Mouse (Mus musculus) kidney, adult 11 months (tissue): ENCODE results near the gene Nosip.
A peak's percentile ranks its signal among the peaks of the same experiment; 100 is the strongest.

Source experiments
- DNase-seq: peaks from one replicate; pipeline ENCODE4 v3.0.0; 2022

Gene Nosip

DNA sequence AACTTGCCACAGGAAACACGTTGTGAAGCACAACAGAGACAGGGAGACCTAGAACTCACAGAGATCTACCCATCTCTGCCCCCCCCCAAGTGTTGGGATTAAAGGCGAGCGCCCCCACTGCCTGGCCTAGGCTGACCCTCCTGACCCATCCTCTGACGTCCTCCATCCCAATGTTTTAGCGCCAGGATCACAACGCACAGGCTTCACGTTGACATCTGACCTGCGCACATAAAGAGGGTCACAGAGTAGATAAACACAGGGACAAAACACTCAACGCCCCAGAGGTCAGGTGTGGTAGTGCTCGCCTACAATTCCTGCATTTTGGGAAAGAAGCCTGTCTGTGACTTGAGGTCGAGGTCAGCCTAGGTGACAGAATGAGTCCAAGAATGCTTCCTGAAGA lies 25.5 kb upstream of the Nosip start:
- DNase-seq = no peak

DNA sequence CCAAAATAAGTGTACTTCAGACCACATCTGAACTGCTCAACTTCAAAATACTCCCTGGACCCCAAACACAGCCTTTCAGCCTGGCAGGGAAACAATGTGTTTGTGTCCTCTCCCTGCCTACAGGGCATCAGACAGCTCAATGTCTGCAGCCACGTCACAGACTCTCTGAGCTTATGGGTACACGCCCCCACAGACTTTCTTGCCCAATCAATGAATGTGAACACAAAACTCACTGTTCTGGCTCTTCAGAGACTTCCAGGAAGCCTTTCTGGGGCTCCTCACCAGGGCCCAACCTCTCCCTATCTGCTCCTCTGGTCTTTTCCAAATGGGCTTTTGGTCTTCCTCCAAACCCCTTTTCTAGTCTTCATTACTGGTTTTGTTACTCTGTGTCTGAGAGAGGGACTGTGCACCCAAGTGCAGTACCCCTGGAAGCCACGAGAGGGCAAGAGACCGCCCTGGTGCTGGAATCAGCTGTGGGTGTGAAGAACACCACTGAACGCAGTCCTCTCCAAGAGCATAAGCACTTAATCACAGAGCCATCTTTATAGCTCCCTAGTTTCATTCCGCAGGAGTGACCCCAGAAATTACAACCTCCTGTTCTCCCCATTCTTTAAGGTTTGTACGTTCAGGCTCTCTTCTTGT lies 24.4 kb upstream of the Nosip start:
- no peak for DNase-seq

DNA sequence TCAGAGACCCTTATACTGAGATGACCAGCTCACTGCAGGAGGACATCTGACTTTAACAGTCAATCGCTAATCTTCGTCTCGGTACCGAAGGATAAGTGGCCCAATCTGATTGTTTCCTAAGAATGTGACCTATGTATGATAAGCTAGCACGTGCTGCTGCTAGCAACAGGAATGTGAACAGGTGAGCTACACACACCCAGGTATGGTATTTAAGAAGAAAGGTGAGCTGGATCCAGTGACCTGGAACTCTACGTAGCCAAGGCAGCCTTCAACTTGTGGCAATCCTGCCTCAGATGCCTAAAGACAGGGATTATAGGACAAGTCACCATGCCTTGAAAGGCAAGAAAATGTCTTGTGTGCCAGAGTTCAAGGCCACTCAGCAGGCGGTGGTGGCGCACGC lies 23.8 kb upstream of the Nosip start:
- DNase-seq = no peak

DNA sequence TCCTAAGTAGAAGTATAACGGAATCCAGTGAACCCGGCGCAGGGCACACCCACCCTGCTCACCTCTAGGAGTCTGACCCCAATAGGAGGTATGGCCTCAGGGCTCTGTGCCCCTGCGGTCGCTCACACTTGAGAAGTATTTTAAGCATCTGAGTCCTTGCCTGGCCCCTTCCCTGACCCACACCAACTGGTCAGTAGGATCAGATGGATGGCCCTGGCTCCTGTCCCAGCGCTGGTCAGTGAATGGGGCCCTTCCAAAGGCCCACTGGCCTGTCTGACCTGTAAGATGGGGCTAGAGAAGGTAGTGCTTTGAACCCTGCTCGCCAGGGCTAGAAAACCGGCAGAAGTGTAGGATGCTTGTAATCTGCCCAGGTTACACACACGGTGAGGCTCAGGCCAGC lies 21.4 kb upstream of the Nosip start:
- no peak for DNase-seq

DNA sequence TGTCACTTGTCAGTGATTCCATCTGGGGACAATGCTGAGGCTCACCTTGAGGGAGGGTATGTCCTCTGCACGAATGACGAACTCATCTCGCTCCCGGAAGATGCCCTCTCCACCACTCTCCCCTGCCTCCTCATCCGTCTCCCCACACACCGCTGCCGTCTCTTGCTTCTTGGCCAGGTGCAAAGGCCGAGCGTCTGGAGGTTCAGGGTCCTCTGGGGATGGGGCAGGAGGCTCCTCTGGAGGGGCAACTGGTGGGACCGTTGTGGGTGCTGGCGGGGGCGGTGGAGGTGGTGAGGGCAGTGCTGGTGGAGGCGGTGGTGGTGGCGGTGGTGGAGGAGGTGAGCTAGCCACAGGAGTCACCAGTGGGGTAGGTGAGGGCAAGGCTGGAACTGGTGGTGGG lies 18.9 kb upstream of the Nosip start:
- no peak for DNase-seq

DNA sequence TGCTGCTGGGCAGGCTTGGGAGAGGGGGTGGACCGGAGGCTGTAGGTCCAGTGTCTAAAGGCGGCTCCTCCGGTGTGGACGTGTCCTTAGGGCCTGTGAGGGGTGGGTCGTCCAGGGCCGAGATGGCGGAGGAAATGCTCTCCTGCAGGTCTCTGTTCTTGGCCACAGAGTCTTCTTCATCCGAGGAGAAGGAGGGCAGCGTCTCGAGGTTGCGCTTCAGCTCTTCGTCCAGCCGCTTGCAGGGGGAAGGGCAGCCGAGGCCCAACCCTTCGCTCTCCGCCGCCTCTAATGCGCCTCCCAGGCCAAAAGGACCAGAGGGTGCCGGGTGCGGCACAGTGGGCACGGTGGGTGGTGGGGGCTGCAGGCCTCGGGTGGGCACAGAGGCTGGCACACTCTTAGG lies 16.5 kb upstream of the Nosip start:
- no peak for DNase-seq

DNA sequence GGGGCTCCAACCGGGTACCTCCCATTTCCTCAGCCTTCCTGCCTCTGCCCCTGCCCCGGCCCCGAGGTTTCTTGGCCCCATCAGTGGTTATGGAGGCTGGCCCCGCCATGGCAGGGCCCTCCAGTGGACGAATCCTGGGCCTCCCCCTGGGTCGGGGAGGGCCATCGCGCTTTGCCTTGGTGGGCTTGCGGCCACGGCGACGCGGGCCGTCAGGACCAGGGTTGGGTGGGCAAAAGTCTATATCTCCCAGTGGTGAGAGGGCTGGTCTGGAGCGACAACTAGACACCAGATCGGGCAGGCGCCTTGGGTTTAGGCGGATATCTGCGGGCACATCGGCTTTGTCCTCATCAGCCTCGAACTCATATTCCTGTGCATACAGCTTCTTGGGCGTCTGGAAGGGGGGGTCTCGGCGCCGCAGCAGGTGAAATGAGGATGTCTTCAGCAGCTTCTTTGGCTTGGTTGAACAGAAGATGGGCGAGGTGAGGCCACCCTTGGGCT lies 15.3 kb upstream of the Nosip start:
- no peak for DNase-seq

DNA sequence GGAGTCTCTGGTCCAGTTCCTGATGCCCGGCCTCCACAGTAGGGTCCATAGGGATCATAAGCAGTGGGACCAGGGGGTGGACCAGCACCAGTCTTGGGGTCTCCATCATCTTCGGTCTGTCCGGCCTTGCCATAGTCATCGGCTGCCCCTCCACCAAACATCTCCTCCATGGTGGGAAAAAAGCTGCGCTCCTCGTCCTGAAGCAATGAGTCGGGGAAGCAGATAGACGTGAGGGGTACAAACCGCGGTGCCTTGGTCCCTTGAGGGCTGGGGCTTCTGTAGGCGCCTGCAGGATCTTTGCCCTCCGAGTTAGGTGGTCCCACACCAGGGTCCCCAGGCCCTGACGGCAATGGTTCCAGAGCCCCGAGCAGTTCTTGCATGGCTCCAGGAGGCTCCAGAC lies 14.7 kb upstream of the Nosip start:
- no peak for DNase-seq

DNA sequence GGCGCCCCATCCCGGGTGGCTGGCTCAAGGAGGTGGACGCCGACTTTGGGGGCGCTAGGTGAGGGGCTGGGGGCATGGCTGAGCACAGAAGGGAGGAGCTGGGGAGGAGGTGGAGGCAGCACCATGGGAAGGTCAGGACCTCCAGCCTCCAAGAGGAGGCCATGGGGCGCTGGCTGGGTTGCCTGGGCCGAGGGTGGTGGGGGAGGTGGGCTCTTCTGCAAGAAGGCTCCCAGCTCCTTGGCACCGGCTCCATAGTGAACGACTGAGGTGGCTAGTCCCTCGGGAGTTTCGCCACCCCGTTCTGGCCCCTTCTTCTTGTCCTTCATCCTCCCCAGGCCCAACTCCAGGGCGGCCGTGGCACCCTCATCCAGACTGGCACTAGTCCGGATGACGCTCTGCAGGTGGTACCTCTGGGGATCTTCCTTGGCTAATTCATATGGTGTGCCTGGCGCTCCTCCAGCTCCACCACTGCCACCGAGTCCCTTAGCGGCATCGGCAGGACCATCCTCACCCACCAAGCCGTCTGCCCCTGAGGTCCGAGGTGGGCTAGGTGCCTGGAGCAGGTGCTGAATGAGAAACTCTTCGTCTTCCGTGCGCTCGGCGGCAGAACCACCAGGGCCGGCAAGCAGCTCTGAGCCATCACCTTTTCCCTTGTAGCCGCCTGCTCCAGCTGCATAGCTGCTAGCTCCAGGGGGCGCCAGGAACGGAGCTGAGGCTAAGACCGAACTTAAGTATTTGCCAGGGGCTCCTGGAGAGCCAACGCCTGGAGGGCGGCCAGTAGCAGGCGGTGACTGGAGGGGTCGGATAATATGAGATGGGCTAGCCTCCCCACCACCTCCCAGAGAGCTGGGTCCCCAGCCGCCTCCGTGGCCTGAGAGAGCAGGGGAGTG lies 14.0 kb upstream of the Nosip start:
- no peak for DNase-seq

DNA sequence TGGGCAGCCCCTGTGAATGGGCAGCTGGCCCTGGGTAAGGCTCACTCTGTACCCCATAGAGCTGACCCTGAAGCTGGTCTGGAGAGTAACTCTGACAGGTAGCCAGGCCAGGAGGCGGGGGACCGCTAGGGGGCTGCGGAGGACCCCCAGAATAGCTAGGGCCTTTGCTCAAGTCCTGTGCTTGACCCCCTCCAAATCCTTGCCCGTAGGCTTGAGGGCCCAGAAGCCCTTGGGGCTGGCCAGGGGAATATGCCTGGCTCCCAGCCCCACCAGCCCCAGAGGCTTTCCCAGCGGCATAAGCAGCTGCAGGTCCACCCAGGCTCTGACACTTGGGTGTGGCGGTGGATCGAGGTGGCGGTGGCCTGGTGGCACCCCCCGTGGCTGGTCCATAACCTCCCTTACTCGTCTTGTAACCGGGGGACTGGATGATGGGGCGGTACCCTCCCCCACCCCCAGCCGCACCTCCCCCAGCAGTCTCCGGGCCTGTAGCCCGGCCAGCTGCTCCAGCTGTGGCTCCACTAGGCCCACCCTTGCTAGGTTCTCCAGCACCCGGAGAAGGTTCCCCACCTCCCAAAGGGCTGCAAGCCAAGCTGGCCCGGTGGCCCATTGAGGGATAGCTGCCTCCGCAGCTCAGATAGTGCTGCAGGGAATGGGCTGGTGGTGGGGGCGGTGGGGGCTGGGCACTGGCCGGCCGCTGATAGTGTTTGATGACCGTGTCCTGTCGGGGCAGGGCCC lies 13.1 kb upstream of the Nosip start:
- no peak for DNase-seq

DNA sequence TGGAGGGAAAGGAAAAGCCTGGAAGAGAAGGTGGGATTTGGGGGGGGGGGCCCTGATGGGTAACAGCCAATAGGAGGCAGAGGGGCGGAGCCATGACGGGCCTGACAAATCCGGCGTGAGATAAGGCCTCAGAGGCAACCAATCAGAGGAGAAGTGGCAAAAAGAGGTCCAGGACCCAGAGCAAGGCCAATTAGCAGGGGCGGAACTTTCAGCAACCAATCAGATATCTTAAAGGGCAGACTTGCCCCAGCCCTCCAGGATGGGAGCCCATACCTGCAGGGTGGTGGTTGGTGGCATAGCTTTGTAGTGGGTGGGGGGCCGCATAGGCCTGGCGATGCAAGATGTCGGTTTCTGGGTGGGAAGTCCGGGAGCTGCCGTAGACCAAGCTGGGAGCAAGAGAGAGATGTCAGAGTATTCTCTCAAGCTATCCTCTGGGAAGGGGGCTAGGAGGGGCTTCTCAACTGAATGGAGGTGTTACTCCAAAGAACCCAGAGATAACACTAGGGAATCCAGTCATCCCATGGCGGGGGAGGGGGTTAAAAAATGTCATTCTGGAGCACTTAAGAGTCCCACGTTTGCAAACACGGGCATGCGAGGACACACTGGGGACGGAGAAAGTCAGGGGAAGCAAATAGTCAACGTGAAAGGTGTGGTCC lies 11.2 kb upstream of the Nosip start:
- DNase-seq = peak; percentile 75

DNA sequence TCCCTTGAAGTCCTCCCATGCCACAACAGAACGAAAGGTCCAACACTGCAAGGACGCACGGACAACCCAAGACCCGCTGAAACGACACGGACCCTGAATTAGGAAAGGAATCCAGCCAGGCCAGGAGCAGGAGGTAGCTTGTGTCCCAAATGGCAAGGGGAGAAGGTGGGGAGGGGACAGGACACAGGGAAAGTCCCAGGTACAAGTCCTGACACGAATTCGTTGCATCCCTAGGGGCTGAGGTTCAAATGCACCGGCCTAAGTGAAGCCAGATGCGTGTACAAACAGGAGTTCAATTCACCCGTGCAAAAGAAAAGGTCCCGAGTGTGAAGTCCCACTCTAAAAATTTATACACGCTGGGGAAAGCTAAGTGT lies 10.6 kb upstream of the Nosip start:
- no peak for DNase-seq

DNA sequence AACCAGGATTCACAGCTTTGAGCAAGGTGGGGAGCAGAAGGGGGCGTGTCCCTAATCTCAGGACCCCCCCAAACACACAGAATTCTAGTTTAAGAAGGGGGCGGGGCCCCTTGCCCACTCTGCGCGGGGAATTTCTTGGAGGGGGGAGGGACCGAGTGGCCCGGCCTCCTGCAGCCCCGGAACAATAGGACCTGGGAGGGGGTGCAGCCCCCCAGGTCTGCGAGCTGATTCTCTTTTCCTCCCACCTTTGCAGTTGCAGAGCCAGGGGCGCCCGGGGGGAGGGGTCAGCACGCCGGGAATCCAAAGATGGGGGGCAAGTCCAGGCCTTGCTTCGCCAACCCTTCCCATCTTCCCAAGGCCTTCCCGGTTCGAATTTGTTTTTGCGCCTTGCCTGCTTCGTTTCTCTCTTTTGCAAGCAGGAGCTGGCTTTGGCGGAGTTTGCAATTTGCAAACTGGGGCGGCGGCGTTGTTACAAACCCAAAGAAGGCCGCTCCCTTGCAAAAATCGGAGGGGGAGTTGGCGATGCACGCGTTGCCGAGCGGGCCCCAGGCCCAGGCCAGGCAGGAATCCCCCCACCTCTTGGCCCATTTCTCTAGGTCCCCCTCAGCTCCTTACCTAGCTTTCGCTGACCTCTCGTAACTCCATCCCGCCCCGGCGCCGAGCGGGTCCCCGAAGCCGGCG lies 9.9 kb upstream of the Nosip start:
- DNase-seq = peak; percentile 45

DNA sequence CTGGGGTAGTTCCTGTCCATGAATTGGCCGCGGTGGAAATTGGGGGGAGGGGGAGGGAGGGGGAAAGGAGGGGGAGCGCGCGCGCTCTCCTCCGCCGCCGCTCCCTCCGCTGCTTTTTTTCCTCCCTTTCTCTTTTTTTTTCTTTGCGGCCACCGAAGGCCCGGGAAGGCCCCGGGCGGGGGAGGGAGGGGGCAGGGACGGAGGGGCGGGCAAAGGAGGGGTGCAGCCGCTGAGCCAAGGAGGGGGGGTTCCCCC lies 9.4 kb upstream of the Nosip start, which contains the start of gene Prr12:
Gene Prr12 (minus strand): TSS at position 20 of the 255 bp plus-strand sequence.
- DNase-seq = no peak

DNA sequence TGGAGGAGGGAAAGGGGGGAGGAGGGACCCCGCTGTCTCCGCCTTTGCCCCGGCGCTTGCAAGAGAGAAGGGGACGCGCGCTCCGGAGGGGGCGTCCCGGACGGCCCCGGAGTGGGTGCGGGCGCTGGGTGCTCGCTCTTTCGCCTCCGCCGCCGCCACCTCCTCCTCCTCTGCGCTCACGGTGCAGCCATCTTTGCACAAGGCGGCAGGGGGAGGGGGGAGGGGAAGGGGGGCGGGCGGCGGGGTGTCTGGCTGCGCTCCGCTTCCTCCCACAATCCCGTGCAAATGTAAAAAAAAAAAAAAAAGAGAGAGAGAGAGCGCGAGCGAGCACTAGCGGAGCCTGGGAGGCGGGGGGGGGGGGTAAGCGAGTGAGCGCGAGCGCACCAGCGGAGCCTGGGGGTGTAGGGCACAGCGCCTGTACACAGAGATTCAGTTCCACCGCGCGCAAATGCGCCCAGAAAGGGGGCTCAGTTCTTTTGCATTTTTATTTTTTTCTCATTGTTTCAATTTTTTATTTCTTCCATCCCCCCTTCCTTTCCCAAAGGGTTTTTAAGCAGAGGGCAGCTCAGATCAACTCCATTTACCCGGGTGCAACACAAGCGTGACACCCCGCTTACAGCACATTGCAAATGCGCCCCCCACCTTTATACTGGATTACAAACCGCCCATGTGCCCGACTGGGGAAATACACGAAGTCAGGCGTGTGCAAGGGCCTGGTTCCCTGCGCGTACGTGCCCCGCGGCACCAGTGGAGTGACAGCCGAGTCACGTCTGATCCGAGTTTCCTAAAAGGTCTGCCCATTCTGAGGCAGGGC lies 8.9 kb upstream of the Nosip start:
- DNase-seq = peak; percentile 77

DNA sequence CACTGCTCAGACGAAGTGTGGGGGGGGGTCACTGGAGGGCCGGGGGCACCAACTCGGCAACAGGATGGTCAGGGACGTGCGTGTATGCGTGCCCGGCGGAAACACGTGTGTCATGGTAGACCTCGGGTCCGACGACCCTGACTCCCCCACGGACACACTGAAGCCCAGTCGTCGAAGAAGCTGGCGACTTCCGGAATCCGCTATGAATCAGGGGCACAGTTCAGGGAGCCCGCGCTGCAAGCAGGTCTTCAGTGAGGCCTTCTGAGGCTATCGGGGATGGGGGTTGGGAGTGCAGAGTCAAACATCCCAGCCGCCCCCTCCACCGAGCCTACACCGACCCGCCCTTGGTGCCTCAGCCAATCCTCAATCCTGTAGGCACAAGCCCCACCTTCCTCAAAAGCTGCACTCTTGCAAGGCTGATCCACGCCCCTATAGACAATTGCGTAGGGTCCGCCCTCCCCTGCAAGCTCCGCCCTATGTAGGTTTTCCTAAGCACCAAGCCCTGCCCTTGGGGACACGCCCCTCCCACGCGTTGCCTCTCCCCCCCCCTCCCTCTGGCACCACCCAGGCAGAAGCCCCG lies 8.2 kb upstream of the Nosip start:
- DNase-seq = peak; percentile 99

DNA sequence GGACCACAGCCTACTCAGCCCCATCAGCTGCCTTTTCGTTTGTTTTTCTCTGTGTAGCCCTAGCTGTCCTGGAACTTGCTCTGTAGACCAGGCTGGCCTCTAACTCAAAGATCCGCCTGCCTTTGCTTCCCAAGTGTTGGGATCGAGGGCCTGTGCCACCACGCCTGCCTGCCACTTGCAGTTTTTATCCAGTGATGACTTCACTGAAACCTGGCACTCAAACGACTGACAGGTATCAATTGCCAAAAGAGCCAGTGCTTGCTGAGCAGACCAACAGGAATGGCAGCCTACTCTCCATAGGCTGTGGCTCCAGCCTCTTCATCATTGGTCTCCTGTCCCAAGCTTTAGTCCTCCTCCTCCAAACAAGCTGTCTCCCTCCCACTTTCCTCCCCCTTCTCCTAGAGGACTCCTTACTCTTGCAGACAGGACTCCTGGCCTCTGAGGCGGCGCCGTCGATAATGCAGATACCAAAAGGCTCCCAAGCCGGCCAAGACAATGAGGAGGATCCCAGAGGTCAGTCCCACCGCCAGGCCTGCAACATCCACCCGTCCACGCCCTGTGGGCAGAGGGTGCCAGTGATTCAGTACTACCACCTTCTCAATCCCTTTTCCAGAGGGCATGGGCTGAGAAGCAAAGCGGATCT lies 5.8 kb upstream of the Nosip start:
- no peak for DNase-seq

DNA sequence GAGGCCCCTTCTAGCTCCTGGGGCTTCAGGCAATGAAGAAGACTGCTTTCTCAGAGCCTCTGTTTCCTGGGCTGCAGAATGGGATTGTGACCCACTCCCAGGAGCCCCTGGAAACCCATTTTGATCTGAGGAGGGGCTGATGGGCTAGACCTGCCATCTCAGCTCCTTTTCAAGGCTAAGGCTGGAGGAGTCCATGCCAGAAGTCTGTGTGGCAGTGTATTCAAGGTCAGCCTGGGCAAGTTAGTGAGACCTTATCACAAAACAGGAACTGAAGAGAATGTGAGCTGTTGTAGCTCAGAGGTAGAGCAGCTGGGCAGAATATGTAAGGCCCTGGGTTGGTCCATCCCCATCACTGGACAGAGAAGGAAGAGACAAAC lies 5.3 kb upstream of the Nosip start:
- DNase-seq = no peak

DNA sequence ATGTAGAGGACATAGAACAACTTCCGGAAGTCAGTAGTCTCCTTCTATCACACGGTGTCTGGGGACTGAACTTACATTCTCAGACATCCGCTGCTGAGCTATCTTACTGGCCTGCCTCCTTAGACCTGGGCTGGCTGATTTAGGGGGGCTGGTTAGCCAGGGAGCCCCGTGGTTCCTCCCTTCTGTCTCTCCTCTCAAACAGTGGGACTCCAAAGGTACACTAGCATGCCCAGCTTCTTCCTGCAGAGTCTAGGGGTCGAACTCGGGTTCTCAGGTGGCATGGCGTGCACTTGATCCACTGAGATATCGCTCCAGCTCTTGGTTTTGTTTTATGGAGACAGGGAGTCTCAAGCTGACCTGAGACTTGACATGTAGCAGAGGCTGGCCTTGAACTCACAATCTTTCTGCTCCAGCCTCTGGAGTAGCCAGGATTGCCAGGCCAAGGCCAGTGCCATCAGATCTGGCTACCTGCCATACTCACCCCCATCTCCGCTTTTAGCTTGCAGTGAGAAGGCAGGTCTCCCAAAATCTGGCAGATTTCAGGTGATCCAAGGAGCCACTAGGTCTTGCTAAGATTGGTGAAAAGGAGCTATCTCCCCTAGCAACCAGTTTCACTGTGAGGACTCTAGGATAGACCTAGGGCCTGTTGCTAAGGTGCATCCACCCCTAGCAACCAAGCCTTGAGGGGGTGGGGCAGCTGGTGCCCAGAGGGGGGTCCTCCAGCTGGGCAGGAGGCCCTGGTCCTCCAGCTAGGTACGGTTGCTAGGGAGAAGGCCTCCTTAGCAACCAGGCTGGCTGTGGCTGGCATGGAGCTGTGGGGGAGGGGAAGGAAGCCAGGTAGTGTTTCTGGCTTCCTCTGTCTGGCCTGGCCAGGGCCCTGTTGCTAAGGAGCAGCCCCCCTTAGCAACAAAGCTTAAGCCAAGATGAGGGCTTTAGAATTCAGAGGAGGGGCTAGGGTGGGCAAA lies 3.3 kb upstream of the Nosip start:
- no peak for DNase-seq

DNA sequence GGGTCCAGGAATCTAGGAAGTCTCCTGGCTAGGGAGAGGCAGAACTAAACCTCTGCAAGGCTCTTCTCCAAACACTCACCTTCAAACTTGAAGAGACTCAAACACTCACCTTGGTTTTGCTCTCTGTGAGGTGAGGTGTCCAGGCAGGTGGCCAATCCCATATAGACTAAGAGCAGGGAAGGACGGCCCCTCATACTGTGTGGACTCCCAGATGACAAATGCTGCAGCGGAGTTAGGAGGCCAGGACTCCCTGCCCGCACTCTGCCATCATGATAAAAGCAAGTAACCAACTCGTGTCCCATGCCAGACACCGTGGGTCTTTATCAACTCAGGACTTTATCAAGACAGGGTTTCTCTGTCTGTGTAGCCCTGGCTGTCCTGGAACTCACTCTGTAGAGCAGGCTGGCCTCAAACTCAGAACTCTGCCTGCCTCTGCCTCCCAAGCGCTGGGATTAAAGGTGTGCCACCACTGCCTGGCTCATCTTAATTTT lies 1.6 kb upstream of the Nosip start:
- DNase-seq = no peak
